Mouse (Mus musculus) midbrain, embryonic 10.5 days (tissue): ENCODE measurements at regions not wholly inside any gene's neighbourhood (a gene's known extent, or its start where the extent isn't known, plus 50 kb on each side); places are given as distances from the start of the nearest gene placed in this dataset.

Experiments
- DNase-seq: peaks from one replicate; pipeline ENCODE4 v3.0.0-alpha.2; 2017; ENCODE audit warnings: low spot score
- H3K27ac ChIP-seq: fragments of 300-500 bp; sonication (generic); replicated peaks from 2 replicates; pipeline ENCODE4 v1.5.1; 2016; ENCODE audit warnings: mild to moderate bottlenecking
- H3K27me3 ChIP-seq: fragments of 300-500 bp; sonication (generic); 2 replicates; pipeline ENCODE4 v1.6.1; 2016; ENCODE audit warnings: low read depth, mild to moderate bottlenecking; ENCODE audit not compliant: poor library complexity, severe bottlenecking
- H3K36me3 ChIP-seq: fragments of 300-500 bp; sonication (generic); 2 replicates; pipeline ENCODE4 v1.6.1; 2016; ENCODE audit warnings: mild to moderate bottlenecking, moderate library complexity
- H3K4me1 ChIP-seq: fragments of 300-500 bp; sonication (generic); 2 replicates; pipeline ENCODE4 v1.6.1; 2016
- H3K4me3 ChIP-seq: fragments of 300-500 bp; sonication (generic); 2 replicates; pipeline ENCODE4 v1.5.1; 2016; ENCODE audit warnings: mild to moderate bottlenecking, moderate library complexity
- H3K9me3 ChIP-seq: fragments of 300-500 bp; sonication (generic); replicated peaks from 2 replicates; pipeline ENCODE4 v1.6.1; 2016; ENCODE audit warnings: mild to moderate bottlenecking
- WGBS: fragments of 180-500 bp; shearing (Covaris S2); methylation state at CpG from one replicate; pipeline ENCODE4 v1.1.7; 2016; 5-methylcytosine and 5-hydroxymethylcytosine counted together

DNA sequence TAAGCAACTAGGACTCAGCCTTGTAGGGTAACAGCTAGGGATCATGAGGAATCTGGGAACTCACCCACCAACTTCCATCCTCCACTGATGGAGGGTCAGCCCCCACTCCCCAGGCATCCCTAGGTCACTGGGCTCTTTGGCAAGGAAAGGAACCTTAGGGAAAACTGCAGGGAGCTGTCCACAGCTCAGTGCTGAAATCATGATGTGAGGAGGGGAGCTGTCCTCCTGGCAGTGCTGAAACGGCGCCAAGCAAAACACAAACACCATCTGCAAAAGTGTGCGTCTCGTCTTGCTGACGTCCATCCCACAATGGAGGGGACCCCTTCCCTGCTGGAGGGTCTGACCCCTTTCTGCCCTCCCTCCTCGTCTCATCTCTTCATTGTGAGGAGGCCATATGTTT is 68.6 kb upstream of the Rph3a start:
- H3K4me3 ChIP-seq: no peak overlapping the region
- H3K36me3 ChIP-seq: no peaks in the 10 kb centered on the region

DNA sequence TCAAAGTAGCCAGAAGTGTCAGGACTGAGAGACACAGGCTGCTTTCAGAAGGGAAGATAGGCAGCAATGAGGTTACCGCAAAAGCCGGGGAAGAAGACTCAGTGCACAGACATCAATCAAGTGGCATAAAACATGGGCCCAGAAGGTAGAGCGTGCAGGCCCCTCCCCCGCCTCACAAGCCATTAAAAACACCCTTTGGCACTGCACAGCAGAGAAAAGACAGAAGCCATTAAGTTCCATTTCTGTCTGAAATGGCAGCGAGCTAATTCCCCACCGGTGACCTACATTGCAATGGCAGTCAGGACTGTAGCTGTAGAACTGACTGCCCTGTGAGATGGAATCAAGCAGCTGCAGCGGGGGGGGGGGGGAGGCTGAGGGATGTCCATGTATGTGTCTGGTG is 66.8 kb upstream of the Rph3a start:
- H3K27ac ChIP-seq: no peak overlapping the region
- WGBS: 83% methylated on average over 7 of the region's 7 CpGs
- H3K36me3 ChIP-seq: no peaks in the 10 kb centered on the region
- H3K4me3 ChIP-seq: no peak overlapping the region
- DNase-seq: no peak
- H3K27me3 ChIP-seq: no peaks in the 10 kb centered on the region
- no peaks in the 10 kb centered on the region for H3K4me1 ChIP-seq
- peaks cover 7% of the 10 kb centered on the region; the same call in 1 of the 2 replicates for H3K9me3 ChIP-seq

More for the DNA sequence above, 68.6 kb upstream of the Rph3a start:
- no peak overlapping the region for H3K27ac ChIP-seq
- WGBS: 25% methylated on average over 6 of the region's 6 CpGs
- peaks cover 11% of the 10 kb centered on the region; the same call in 1 of the 2 replicates for H3K9me3 ChIP-seq
- H3K4me1 ChIP-seq: no peaks in the 10 kb centered on the region
- DNase-seq: peak; percentile 67
- H3K27me3 ChIP-seq: no peaks in the 10 kb centered on the region

DNA sequence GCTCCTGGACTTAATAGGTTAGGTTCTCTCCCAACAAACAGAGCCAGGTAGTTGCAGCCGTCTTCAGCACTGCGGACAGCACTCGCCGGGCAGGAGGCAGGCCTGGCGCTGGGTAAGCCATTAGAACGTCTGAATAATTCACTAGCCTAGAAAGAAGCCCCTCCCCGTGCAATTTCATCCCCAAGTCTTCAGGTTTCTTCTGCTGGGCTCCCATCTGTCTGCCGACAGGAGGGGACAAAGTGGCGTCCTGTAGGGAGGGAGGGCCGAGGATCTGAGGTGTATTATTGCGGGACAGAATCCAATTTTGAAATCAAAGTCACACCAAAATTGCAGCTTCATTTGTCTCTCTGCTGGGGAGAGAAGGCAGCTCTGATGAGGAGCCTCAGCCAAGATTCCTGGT is 58.9 kb upstream of the Rph3a start:
- peaks cover 13% of the 10 kb centered on the region for H3K4me1 ChIP-seq
- 5% methylated on average over 11 of the region's 11 CpGs for WGBS
- H3K4me3 ChIP-seq: no peak overlapping the region
- no peaks in the 10 kb centered on the region for H3K27me3 ChIP-seq
- H3K9me3 ChIP-seq: no peaks in the 10 kb centered on the region
- no peaks in the 10 kb centered on the region for H3K36me3 ChIP-seq
- peak; percentile 30 for DNase-seq
- H3K27ac ChIP-seq: no peak overlapping the region

DNA sequence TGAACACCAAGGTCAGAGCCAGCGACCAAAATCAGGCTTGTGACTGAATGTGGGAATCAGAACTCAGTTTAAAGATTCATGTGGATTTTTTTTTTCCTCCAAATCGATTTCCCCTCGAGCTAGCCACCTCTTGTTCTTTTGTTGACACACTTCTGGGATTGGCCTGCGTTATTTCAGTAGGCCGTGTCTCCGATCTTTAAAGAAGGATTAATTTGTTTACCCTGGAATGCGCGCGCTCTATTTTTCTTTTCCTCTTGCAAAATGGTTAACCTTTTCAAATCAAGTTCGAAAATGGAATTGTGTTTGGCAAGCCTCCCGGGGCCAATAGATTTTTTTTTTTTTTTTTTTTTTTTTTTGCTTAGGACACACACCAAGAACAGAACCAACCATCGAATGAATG is 54.8 kb upstream of the Rph3a start:
- H3K4me1 ChIP-seq: peaks cover 23% of the 10 kb centered on the region

DNA sequence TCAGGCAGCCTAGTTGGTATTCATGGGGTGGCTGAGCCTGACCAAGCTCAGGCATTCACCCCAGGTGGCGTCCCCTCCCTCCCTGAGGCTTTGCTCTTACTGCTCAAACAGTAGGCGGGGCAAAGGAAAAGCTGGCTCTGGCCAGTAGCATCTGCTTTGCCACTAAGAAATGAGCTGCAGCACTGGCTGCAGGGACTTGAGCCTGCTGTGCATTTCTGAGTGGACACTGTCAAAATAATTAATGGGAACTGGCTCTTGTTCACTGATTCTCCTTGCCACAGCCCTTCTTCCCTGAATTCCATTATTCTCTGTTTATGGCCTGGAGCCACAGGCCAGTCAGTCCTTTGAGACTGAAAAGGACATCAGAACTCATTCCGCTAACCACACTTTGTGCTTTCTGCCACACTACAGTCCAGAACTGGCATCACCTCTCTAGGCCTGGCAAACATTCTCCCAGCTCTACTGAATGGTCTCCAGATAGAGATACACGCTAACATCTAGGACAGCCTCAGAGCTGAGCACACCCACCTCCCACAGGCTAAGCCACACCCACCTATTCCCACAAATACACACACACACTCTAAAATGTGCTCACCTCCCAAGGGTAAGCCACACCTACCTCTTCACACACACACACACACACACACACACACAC is 53.2 kb upstream of the Rph3a start:
- WGBS: 39% methylated on average over 4 of the region's 4 CpGs
- Histone ChIP-seq H3K27ac (no peak overlapping the region; the same call in 1 of the 2 replicates), H3K4me1 (peaks cover 23% of the 10 kb centered on the region), H3K27me3 (no peaks in the 10 kb centered on the region), H3K9me3 (no peaks in the 10 kb centered on the region; the same call in 1 of the 2 replicates), H3K36me3 (no peaks in the 10 kb centered on the region), H3K4me3 (no peak overlapping the region)
- DNase-seq: no peak

More for the DNA sequence above, 54.8 kb upstream of the Rph3a start:
- no peaks in the 10 kb centered on the region for H3K36me3 ChIP-seq
- H3K4me3 ChIP-seq: no peak overlapping the region
- no peaks in the 10 kb centered on the region for H3K9me3 ChIP-seq
- no peak for DNase-seq
- no peak overlapping the region for H3K27ac ChIP-seq
- H3K27me3 ChIP-seq: no peaks in the 10 kb centered on the region
- WGBS: 73% methylated on average over 12 of the region's 12 CpGs

DNA sequence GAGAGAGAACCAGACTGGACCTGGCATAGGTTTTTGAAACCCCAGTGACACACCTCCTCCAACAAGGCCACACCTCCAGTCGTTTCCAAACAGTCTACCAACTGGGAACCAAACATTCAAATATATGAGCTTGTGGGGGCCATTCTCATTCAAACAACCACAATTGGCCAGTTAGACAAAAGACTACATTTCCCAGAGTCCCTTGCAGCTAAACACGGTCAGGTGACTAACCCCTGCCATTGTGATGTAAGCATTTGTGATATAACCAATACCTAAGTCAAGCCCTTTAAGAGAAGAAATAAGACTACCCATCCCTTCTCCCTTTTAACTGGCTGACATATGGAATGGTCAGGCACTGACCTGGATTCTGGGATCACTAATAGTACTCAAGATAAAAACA is 51.8 kb upstream of the Rph3a start:
- WGBS: 78% methylated on average over 2 of the region's 2 CpGs
- Histone ChIP-seq H3K36me3 (no peaks in the 10 kb centered on the region), H3K4me3 (no peak overlapping the region), H3K27me3 (no peaks in the 10 kb centered on the region), H3K4me1 (peaks cover 23% of the 10 kb centered on the region), H3K9me3 (no peaks in the 10 kb centered on the region; the same call in 1 of the 2 replicates), H3K27ac (no peak overlapping the region)
- no peak for DNase-seq
